In the genomic region with DNA sequence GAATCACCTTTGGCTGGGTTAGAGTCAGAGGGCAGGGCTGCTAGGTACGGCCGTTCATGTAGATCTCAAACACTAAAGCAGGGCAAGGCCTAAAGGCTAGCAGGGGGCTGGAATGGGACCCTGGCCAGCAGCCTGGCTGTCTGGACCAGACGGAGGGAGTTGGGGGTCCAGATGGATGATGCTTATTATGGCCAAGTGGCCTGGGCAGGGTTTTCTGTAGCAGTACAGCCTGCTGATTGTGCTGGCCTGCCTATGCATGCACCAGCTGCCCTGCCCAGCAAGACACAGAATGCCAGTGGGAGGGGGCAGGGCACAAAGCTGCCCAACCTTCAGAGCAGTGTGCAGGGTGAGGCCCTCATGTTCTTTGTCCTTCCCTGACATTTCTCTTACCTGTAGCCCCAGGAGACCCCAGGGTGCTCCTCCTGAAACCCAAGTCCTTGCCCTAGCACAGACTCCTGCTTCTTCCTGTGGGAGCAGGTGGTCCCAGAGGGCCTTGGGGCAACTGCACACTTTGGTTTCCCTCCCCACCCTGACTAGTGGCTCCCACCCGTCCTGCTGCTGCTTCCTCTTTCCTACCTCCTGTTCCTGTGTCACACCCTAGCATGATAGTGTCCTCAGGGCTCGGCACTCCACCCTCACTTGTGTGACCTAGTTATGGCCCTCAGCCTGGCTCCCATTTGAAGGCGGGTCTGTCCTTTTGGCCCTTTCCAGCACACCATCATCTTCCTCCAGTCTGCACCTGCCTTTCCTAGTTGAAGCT, we compare ENCODE assay signal across 8 mouse cellular contexts. TPM values are rescaled to one million over a fixed set of nuclear protein-coding genes. Genes with fewer than 3 reads are reported as not detected.
DNase-seq lines count a peak whose midpoint lies in the region; ATAC-seq and TF ChIP-seq lines count a peak whose summit lies in the region.

No protein-coding gene starts in this region.

- peaks cover 34% of the 10 kb centered on the region for H3K4me1 ChIP-seq in lung, embryonic 16.5 days (replicated peaks; ENCODE audit: control insufficient read depth, insufficient read depth, low read length)
- H3K4me1 ChIP-seq in lung, adult 2 months (ENCODE audit: control insufficient read depth, insufficient read depth, low read length): peaks cover 10% of the 10 kb centered on the region
- H3K4me1 ChIP-seq in liver, embryonic 11.5 days (replicated peaks; ENCODE audit: control insufficient read depth, insufficient read depth, low read length): peaks cover 35% of the 10 kb centered on the region
- H3K4me1 ChIP-seq in stomach, embryonic 14.5 days (ENCODE audit: control insufficient read depth, insufficient read depth, low read length): peaks cover 12% of the 10 kb centered on the region; the same call in 1 of the 2 replicates

- intact Hi-C loops in heart, postnatal 36 days (cut with DNase I): no loop called here

- TF ChIP-seq CTCF in lung, adult 2 months (IDR thresholded peaks at IDR 0.05; ENCODE audit: insufficient read depth, low read length): no peak

- H3K36me3 ChIP-seq in lung, embryonic 16.5 days (ENCODE audit: control insufficient read depth, insufficient read depth, low read length): peaks cover 3% of the 10 kb centered on the region; the same call in 1 of the 2 replicates
- H3K36me3 ChIP-seq in liver, embryonic 11.5 days (ENCODE audit: control insufficient read depth, insufficient read depth, low read length): peaks cover 8% of the 10 kb centered on the region
- H3K36me3 ChIP-seq in stomach, embryonic 14.5 days (ENCODE audit: control insufficient read depth, insufficient read depth, low read length): peaks cover 13% of the 10 kb centered on the region; the same call in 1 of the 2 replicates

- no peak for ATAC-seq in lung, embryonic 16.5 days (ENCODE audit: low read depth)
- no peak for ATAC-seq in liver, embryonic 11.5 days (replicated peaks; ENCODE audit: low FRiP score)
- no peak for ATAC-seq in stomach, embryonic 14.5 days (ENCODE audit: insufficient number of reproducible peaks, insufficient read depth, low FRiP score, low read depth)
- ATAC-seq in erythroid progenitor cell, adult 5-6 weeks (replicated peaks; ENCODE audit: low FRiP score, poor library complexity, severe bottlenecking): no peak

- peaks cover 5% of the 10 kb centered on the region for H3K27me3 ChIP-seq in lung, embryonic 16.5 days (ENCODE audit: control insufficient read depth, insufficient read depth, low read depth, low read length)
- peaks cover 3% of the 10 kb centered on the region; the same call in 1 of the 2 replicates for H3K27me3 ChIP-seq in liver, embryonic 11.5 days (replicated peaks; ENCODE audit: control insufficient read depth, insufficient read depth, low read length)
- no peaks in the 10 kb centered on the region; the same call in none of the 2 replicates for H3K27me3 ChIP-seq in stomach, embryonic 14.5 days (ENCODE audit: control insufficient read depth, insufficient read depth, low read length)

- no peak overlapping the region for H3K27ac ChIP-seq in lung, embryonic 16.5 days (ENCODE audit: low read length)
- 0 out of 2 replicates have a peak overlapping the region, but pooled peaks have one; percentile 19 for H3K27ac ChIP-seq in liver, embryonic 11.5 days (ENCODE audit: low read depth, low read length)
- peak overlapping the region; percentile 18; the same call in 1 of the 2 replicates for H3K27ac ChIP-seq in stomach, embryonic 14.5 days (ENCODE audit: low read length)

- TF ChIP-seq POLR2A in lung, adult 2 months (IDR thresholded peaks at IDR 0.05; ENCODE audit: borderline replicate concordance, extremely low read depth, low read depth, low read length): no peak

- 0 out of 2 replicates have a peak overlapping the region, but pooled peaks have one; percentile 8 for H3K4me2 ChIP-seq in lung, embryonic 16.5 days (ENCODE audit: low read depth, low read length)
- peak overlapping the region; percentile 60 for H3K4me2 ChIP-seq in liver, embryonic 11.5 days
- H3K4me2 ChIP-seq in stomach, embryonic 14.5 days (replicated peaks; ENCODE audit: low read depth, low read length): peak overlapping the region; percentile 24; the same call in 1 of the 2 replicates

- 61% methylated on average over 6 of the region's 6 CpGs for WGBS in lung, embryonic 16.5 days
- WGBS in lung, adult 2 months: 51% methylated on average over 6 of the region's 6 CpGs
- 53% methylated on average over 6 of the region's 6 CpGs for WGBS in liver, embryonic 11.5 days
- 57% methylated on average over 6 of the region's 6 CpGs for WGBS in stomach, embryonic 14.5 days

- H3K4me3 ChIP-seq in lung, embryonic 16.5 days (ENCODE audit: low read length): no peak overlapping the region
- H3K4me3 ChIP-seq in lung, adult 2 months (replicated peaks; ENCODE audit: extremely low read depth, low read depth, low read length): no peak overlapping the region
- H3K4me3 ChIP-seq in liver, embryonic 11.5 days (ENCODE audit: low read depth, low read length): peak overlapping the region; percentile 18; the same call in 1 of the 2 replicates
- H3K4me3 ChIP-seq in stomach, embryonic 14.5 days (ENCODE audit: low read depth, low read length): no peak overlapping the region

- H3K9me3 ChIP-seq in lung, embryonic 16.5 days (ENCODE audit: control insufficient read depth, low read length): no peaks in the 10 kb centered on the region
- no peaks in the 10 kb centered on the region for H3K9me3 ChIP-seq in liver, embryonic 11.5 days (ENCODE audit: control insufficient read depth, low read length)
- no peaks in the 10 kb centered on the region for H3K9me3 ChIP-seq in stomach, embryonic 14.5 days (ENCODE audit: control insufficient read depth, low read depth, low read length)

- no peak for DNase-seq in lung, adult 2 months
- peak; percentile 98 to 99 for DNase-seq in cerebellum, postnatal 14 days
- DNase-seq in heart, postnatal 36 days: peak; percentile 22 to 47
- no peak for DNase-seq in liver, embryonic 11.5 days (ENCODE audit: low spot score)
- no peak for DNase-seq in yolk sac, embryonic 10.5 days (ENCODE audit: low spot score)

- peak overlapping the region; percentile 26; the same call in 1 of the 2 replicates for H3K9ac ChIP-seq in lung, embryonic 16.5 days (ENCODE audit: low read length)
- H3K9ac ChIP-seq in liver, embryonic 11.5 days (ENCODE audit: low read depth, low read length): peak overlapping the region; percentile 42; the same call in 1 of the 2 replicates
- H3K9ac ChIP-seq in stomach, embryonic 14.5 days (replicated peaks; ENCODE audit: low read depth, low read length): no peak overlapping the region; the same call in 1 of the 2 replicates

RNA-seq across cellular contexts. Expression of gene Tprn, which starts 3.7 kb away (rescaled TPM):
- 6.4 and 6.5 TPM in 2 replicates for polyA plus RNA-seq in lung, embryonic 16.5 days (2015; fragmentation: Nextera tagmentation; extraction: Ambion mirVana)
- polyA plus RNA-seq in lung, adult 2 months (2012; rRNA removed): 17.4 and 24.3 TPM in 2 replicates
- total RNA-seq in heart, postnatal 36 days (2021): 1 to 10 TPM; 4.8 to 8.6 TPM
- 9.6 and 10.3 TPM in 2 replicates for polyA plus RNA-seq in liver, embryonic 11.5 days (2014; fragmentation: Nextera tagmentation; extraction: Ambion mirVana)
- polyA plus RNA-seq in stomach, embryonic 14.5 days (2014; fragmentation: Nextera tagmentation; extraction: Ambion mirVana): 6.2 and 8.5 TPM in 2 replicates
- 1.1 TPM in 1 of 2 replicates, not detected in the other for total RNA-seq in erythroid progenitor cell, adult 5-6 weeks (2015; ENCODE audit: low replicate concordance)
- 1.0 and 2.2 TPM in 2 replicates for total RNA-seq in erythroid progenitor cell, adult 5-6 weeks (2017; ENCODE audit: low replicate concordance)

RNA-seq across cellular contexts. Expression of gene Ssna1, which starts 6.2 kb away (rescaled TPM):
- polyA plus RNA-seq in lung, embryonic 16.5 days (2015; fragmentation: Nextera tagmentation; extraction: Ambion mirVana): 219 and 232 TPM in 2 replicates
- polyA plus RNA-seq in lung, adult 2 months (2012; rRNA removed): 41.6 and 49.5 TPM in 2 replicates
- 10 to 100 TPM; 37.4 to 44.0 TPM for total RNA-seq in heart, postnatal 36 days (2021)
- polyA plus RNA-seq in liver, embryonic 11.5 days (2014; fragmentation: Nextera tagmentation; extraction: Ambion mirVana): 233 and 237 TPM in 2 replicates
- 241 and 246 TPM in 2 replicates for polyA plus RNA-seq in stomach, embryonic 14.5 days (2014; fragmentation: Nextera tagmentation; extraction: Ambion mirVana)
- total RNA-seq in erythroid progenitor cell, adult 5-6 weeks (2015; ENCODE audit: low replicate concordance): 114 and 128 TPM in 2 replicates
- 46.2 and 81.0 TPM in 2 replicates for total RNA-seq in erythroid progenitor cell, adult 5-6 weeks (2017; ENCODE audit: low replicate concordance)

RNA-seq across cellular contexts. Expression of gene Anapc2, which starts 6.2 kb away (rescaled TPM):
- polyA plus RNA-seq in lung, embryonic 16.5 days (2015; fragmentation: Nextera tagmentation; extraction: Ambion mirVana): 136 and 137 TPM in 2 replicates
- 82.1 and 133 TPM in 2 replicates for polyA plus RNA-seq in lung, adult 2 months (2012; rRNA removed)
- total RNA-seq in heart, postnatal 36 days (2021): 10 to 100 TPM; 38.6 to 39.1 TPM
- polyA plus RNA-seq in liver, embryonic 11.5 days (2014; fragmentation: Nextera tagmentation; extraction: Ambion mirVana): 74.7 and 77.6 TPM in 2 replicates
- 108 and 116 TPM in 2 replicates for polyA plus RNA-seq in stomach, embryonic 14.5 days (2014; fragmentation: Nextera tagmentation; extraction: Ambion mirVana)
- total RNA-seq in erythroid progenitor cell, adult 5-6 weeks (2015; ENCODE audit: low replicate concordance): 34.6 and 55.8 TPM in 2 replicates
- 29.7 and 40.0 TPM in 2 replicates for total RNA-seq in erythroid progenitor cell, adult 5-6 weeks (2017; ENCODE audit: low replicate concordance)

RNA-seq across cellular contexts. Expression of gene Tmem203, which starts 10.8 kb away (rescaled TPM):
- polyA plus RNA-seq in lung, embryonic 16.5 days (2015; fragmentation: Nextera tagmentation; extraction: Ambion mirVana): 20.3 and 22.0 TPM in 2 replicates
- polyA plus RNA-seq in lung, adult 2 months (2012; rRNA removed): 53.5 and 54.5 TPM in 2 replicates
- 10 to 100 TPM; 13.4 to 15.1 TPM for total RNA-seq in heart, postnatal 36 days (2021)
- polyA plus RNA-seq in liver, embryonic 11.5 days (2014; fragmentation: Nextera tagmentation; extraction: Ambion mirVana): 14.4 and 15.2 TPM in 2 replicates
- polyA plus RNA-seq in stomach, embryonic 14.5 days (2014; fragmentation: Nextera tagmentation; extraction: Ambion mirVana): 14.7 and 16.8 TPM in 2 replicates
- 11.9 and 18.9 TPM in 2 replicates for total RNA-seq in erythroid progenitor cell, adult 5-6 weeks (2015; ENCODE audit: low replicate concordance)
- total RNA-seq in erythroid progenitor cell, adult 5-6 weeks (2017; ENCODE audit: low replicate concordance): 1.8 and 8.5 TPM in 2 replicates

RNA-seq across cellular contexts. Expression of gene AL732309.1, which starts 19.4 kb away (rescaled TPM):
- polyA plus RNA-seq in lung, embryonic 16.5 days (2015; fragmentation: Nextera tagmentation; extraction: Ambion mirVana): 4.5 and 5.9 TPM in 2 replicates
- polyA plus RNA-seq in lung, adult 2 months (2012; rRNA removed): 15.0 and 20.9 TPM in 2 replicates
- total RNA-seq in heart, postnatal 36 days (2021): 1 to 10 TPM; 1.2 to 2.2 TPM
- polyA plus RNA-seq in liver, embryonic 11.5 days (2014; fragmentation: Nextera tagmentation; extraction: Ambion mirVana): 6.3 and 6.8 TPM in 2 replicates
- 5.9 and 8.5 TPM in 2 replicates for polyA plus RNA-seq in stomach, embryonic 14.5 days (2014; fragmentation: Nextera tagmentation; extraction: Ambion mirVana)
- total RNA-seq in erythroid progenitor cell, adult 5-6 weeks (2015; ENCODE audit: low replicate concordance): 4.0 and 4.6 TPM in 2 replicates
- total RNA-seq in erythroid progenitor cell, adult 5-6 weeks (2017; ENCODE audit: low replicate concordance): not detected in 2 replicates

Comparison
In these comparisons a context has a peak if more than half of its experiments do, and no peak if none do; other contexts are left out.
1. H3K4me2 ChIP-seq: peak in every context shown above with its lines; median percentile 60 in liver, embryonic 11.5 days; 24 in stomach, embryonic 14.5 days; 8 in lung, embryonic 16.5 days.
2. DNase-seq: peak in cerebellum, postnatal 14 days (2 of 2) and heart, postnatal 36 days (2 of 2); none in lung, adult 2 months (single experiment), liver, embryonic 11.5 days (single experiment) and yolk sac, embryonic 10.5 days (single experiment).